Mouse (Mus musculus) kidney, embryonic 14.5 days (tissue): ENCODE data around the gene Ttc27. TPM values are rescaled to one million over a fixed set of nuclear protein-coding genes. Genes with fewer than 3 reads are reported as not detected.
"Not testable (repeated sequence)": the region's sequence is repeated elsewhere in the genome, so short reads cannot be mapped to it uniquely, and the experiment has no call there.

Source experiments
- ATAC-seq: fragments of 200-750 bp; cut with Nextera tagmentation; 2 replicates; pipeline ENCODE4 v1.8.0; 2017; ENCODE audit warnings: moderate number of reproducible peaks, mild to moderate bottlenecking, moderate TSS enrichment, moderate library complexity; ENCODE audit not compliant: low FRiP score, low TSS enrichment
- H3K27ac ChIP-seq: fragments of 300-500 bp; sonication (generic); 2 replicates; pipeline ENCODE4 v1.5.1; 2014; ENCODE audit warnings: low read depth, mild to moderate bottlenecking, low read length, moderate library complexity, mixed read lengths
- H3K27me3 ChIP-seq: fragments of 300-500 bp; sonication (generic); 2 replicates; pipeline ENCODE4 v1.6.1; 2014; ENCODE audit warnings: mild to moderate bottlenecking, low read length; ENCODE audit not compliant: control insufficient read depth, insufficient read depth
- H3K36me3 ChIP-seq: fragments of 300-500 bp; sonication (generic); 2 replicates; pipeline ENCODE4 v1.6.1; 2014; ENCODE audit warnings: low read length, mixed read lengths; ENCODE audit not compliant: control insufficient read depth, insufficient read depth
- H3K4me1 ChIP-seq: fragments of 300-500 bp; sonication (generic); 2 replicates; pipeline ENCODE4 v1.6.1; 2014; ENCODE audit warnings: low read length, mixed read lengths; ENCODE audit not compliant: control insufficient read depth, insufficient read depth
- H3K4me2 ChIP-seq: fragments of 300-500 bp; sonication (generic); replicated peaks from 2 replicates; pipeline ENCODE4 v1.6.1; 2014; ENCODE audit warnings: low read depth, mild to moderate bottlenecking, low read length
- H3K4me3 ChIP-seq: fragments of 300-500 bp; sonication (generic); 2 replicates; pipeline ENCODE4 v1.5.1; 2014; ENCODE audit warnings: mild to moderate bottlenecking, low read length
- H3K9ac ChIP-seq: fragments of 300-500 bp; sonication (generic); 2 replicates; pipeline ENCODE4 v1.6.1; 2014; ENCODE audit warnings: low read depth, mild to moderate bottlenecking, low read length, moderate library complexity
- H3K9me3 ChIP-seq: fragments of 300-500 bp; sonication (generic); 2 replicates; pipeline ENCODE4 v1.6.1; 2016; ENCODE audit warnings: low read length; ENCODE audit not compliant: control insufficient read depth
- WGBS: fragments of 180-500 bp; shearing (Covaris S2); extraction: QIAGEN DNeasy Blood & Tissue Kit; methylation state at CpG from one replicate; pipeline ENCODE4 v1.1.7; 2014; 5-methylcytosine and 5-hydroxymethylcytosine counted together
- polyA plus RNA-seq: library from polyadenylated mRNA; unstranded; fragments of >200 nt; fragmentation: Nextera tagmentation; extraction: Ambion mirVana; gene quantifications from 2 replicates; pipeline ENCODE4 v1.2.1, GENCODE M21; 2014

The Ttc27 gene
- polyA plus RNA-seq, 1 experiment from 2014 or later: 32.4 TPM

DNA sequence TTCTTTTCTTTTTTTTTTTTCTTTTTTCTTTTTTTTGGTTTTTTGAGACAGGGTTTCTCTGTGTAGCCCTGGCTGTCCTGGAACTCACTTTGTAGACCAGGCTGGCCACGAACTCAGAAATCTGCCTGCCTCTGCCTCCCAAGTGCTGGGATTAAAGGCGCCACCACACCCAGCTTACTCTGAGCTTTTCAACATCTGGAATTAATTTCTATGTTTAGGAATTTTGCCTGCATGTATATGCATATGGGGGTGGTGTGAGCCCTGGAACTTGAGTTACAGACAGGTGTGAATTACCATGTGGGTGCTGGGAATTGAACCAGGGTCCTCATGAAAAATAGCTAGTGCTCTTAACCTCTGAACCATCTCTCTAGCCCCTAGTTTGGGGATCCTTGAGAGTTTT is 15.9 kb upstream of the Ttc27 start:
- not testable (repeated sequence) for H3K4me1 ChIP-seq, H3K27ac ChIP-seq, H3K9me3 ChIP-seq, H3K4me2 ChIP-seq, ATAC-seq, H3K27me3 ChIP-seq, H3K4me3 ChIP-seq, H3K9ac ChIP-seq
- peaks cover 60% of the 10 kb centered on the region for H3K36me3 ChIP-seq
- WGBS: 95% methylated on average over 2 of the region's 2 CpGs

DNA sequence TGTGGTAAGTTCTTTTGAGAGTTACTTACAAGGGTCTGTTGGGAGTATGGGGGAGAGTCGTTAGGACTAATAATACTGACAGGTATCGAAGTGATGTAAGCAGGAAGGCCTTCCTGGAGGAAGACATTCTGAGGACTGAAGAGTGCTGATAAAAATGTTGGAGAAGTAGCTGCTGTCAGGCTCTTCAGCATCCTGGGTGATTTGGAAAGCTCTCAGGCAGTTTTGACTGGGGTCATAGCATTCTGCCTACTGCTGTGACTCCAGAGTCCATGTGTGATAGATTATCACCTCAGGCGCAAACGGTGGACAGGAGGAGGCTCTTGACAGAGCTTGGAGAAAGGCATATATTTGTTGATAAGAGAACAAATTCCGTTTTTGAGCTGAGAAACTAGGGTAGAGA is 12.1 kb upstream of the Ttc27 start:
- H3K27me3 ChIP-seq: no peaks in the 10 kb centered on the region
- H3K36me3 ChIP-seq: peaks cover 26% of the 10 kb centered on the region
- H3K27ac ChIP-seq: no peak overlapping the region
- WGBS: 91% methylated on average over 5 of the region's 5 CpGs
- H3K4me2 ChIP-seq: no peak overlapping the region
- no peaks in the 10 kb centered on the region for H3K9me3 ChIP-seq
- no peaks in the 10 kb centered on the region for H3K4me1 ChIP-seq
- H3K4me3 ChIP-seq: no peak overlapping the region
- no peak for ATAC-seq
- no peak overlapping the region for H3K9ac ChIP-seq

DNA sequence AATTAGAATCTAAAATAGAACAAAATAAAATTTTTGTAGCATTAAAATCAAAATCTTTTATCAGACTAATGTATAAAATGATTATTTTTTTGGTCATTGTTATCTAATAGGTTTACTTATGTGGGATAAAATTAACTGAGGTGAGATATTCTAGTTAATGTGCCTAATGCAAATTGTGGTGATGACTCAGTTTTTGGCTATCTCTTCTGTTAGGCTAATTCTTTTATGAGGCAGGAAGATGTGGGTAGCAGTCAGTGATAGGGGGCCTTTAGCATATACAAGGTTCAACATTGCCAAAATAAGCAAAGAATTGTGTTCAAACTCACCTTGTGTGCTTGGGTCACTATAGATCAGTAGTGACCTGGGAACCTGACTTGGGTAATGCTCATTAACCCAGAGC is 10.9 kb upstream of the Ttc27 start:
- no peak overlapping the region for H3K4me2 ChIP-seq
- H3K4me3 ChIP-seq: no peak overlapping the region
- no peak for ATAC-seq
- no peaks in the 10 kb centered on the region for H3K4me1 ChIP-seq
- H3K27ac ChIP-seq: no peak overlapping the region
- peaks cover 18% of the 10 kb centered on the region for H3K36me3 ChIP-seq
- H3K27me3 ChIP-seq: no peaks in the 10 kb centered on the region
- no peaks in the 10 kb centered on the region for H3K9me3 ChIP-seq
- H3K9ac ChIP-seq: no peak overlapping the region

DNA sequence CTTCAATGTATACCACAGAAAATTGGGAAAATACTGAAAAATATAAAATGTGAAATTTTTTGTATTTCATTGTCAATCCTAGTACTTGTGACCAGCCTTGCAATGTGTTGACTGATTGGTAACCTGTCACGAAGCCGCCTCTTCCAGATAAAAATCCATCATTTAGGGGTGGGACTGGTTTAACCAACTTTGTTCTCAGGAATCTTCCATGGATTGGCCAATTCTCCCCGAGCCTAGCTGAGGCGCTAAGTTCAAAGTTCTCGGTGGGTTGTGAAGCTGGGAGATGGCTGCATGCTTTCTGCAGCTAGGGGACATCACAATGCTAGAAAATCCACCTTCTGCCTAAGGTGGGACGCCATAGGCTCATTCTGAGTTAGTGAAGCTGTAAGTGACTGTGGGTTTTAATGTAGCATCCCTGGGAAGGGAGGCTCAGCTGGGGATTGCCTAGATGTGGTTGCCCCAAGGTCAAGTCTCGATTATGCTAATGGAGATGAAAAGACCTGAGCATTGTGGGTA is 9.8 kb upstream of the Ttc27 start:
- WGBS: 85% methylated on average over 7 of the region's 7 CpGs

DNA sequence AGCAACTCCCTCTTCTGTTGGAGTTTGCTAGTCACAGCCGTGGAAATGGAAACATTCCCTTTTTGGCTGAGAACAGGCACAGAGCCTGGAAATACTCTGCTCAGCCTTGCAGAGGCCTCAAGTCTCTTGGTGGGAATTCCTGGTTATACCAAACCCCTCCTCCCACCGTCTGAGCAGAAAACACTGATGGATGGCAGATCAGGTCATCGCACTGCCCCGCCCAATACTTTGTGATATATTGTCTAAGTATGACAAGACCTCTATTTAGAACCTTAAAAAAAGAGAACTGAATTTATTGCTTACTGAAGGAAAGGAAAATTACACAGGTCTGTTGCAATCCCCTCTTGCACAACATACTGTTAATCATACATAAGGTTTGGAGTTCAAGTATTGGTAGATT is 6.8 kb upstream of the Ttc27 start:
- Histone ChIP-seq H3K9me3 (no peaks in the 10 kb centered on the region), H3K4me2 (no peak overlapping the region), H3K36me3 (no peaks in the 10 kb centered on the region), H3K27me3 (no peaks in the 10 kb centered on the region), H3K4me1 (no peaks in the 10 kb centered on the region), H3K4me3 (no peak overlapping the region), H3K9ac (no peak overlapping the region), H3K27ac (no peak overlapping the region)
- peak; percentile 40; the same call in 1 of the 2 replicates for ATAC-seq
- WGBS: 71% methylated on average over 4 of the region's 4 CpGs

More for the DNA sequence above, 9.8 kb upstream of the Ttc27 start:
- no peaks in the 10 kb centered on the region for H3K27me3 ChIP-seq
- no peak for ATAC-seq
- H3K36me3 ChIP-seq: peaks cover 11% of the 10 kb centered on the region; the same call in 1 of the 2 replicates
- no peak overlapping the region for H3K4me2 ChIP-seq
- H3K4me1 ChIP-seq: no peaks in the 10 kb centered on the region
- H3K4me3 ChIP-seq: no peak overlapping the region
- H3K9me3 ChIP-seq: no peaks in the 10 kb centered on the region
- no peak overlapping the region for H3K27ac ChIP-seq
- H3K9ac ChIP-seq: no peak overlapping the region

DNA sequence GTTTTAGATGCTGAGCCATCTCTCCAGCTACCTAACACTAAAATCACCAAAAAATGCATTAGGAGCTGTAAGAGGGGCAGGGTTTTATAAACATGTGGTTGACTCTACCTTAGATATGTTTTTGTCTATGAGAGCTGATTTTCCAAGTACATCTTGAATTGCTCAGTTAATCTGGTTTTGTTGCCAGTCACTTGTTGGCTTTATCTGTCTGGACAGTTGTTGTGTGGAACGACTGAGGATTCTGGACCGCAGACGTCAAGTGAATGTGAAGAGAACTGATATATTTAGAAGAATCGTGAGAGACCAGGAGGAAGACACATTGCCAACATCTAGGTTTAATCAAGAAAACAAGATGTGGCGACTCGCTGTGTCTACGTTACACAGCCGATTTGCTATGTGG is 5.9 kb upstream of the Ttc27 start:
- no peaks in the 10 kb centered on the region for H3K27me3 ChIP-seq
- no peak for ATAC-seq
- no peaks in the 10 kb centered on the region for H3K9me3 ChIP-seq
- WGBS: 87% methylated on average over 8 of the region's 8 CpGs
- H3K4me2 ChIP-seq: no peak overlapping the region
- no peaks in the 10 kb centered on the region for H3K36me3 ChIP-seq
- no peak overlapping the region for H3K27ac ChIP-seq
- no peak overlapping the region for H3K4me3 ChIP-seq
- H3K4me1 ChIP-seq: no peaks in the 10 kb centered on the region
- no peak overlapping the region for H3K9ac ChIP-seq

DNA sequence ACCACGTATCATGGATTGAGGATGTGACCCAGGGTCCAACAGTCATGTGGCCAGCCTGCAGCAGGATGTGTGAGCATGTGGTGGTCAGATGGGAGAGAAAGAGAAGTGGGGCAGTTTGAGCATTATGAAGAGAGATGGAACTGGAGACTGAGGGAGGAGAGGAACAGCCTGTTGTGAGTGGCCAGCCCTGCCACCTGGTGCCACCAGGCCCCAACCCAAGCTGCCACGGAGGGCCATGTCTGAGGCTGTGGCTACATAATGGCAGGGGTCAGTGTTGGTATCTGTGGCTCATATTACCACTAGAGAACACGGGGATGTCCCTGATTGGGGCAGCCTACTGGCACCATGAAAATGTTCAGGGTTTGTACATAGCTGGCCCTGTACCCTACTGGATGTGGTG is 2.4 kb upstream of the Ttc27 start:
- H3K4me3 ChIP-seq: no peak overlapping the region
- H3K9me3 ChIP-seq: no peaks in the 10 kb centered on the region
- WGBS: 60% methylated on average over 3 of the region's 3 CpGs
- H3K4me1 ChIP-seq: no peaks in the 10 kb centered on the region
- no peaks in the 10 kb centered on the region; the same call in 1 of the 2 replicates for H3K36me3 ChIP-seq
- no peak overlapping the region for H3K9ac ChIP-seq
- no peak overlapping the region for H3K27ac ChIP-seq
- ATAC-seq: no peak
- H3K27me3 ChIP-seq: no peaks in the 10 kb centered on the region
- H3K4me2 ChIP-seq: no peak overlapping the region

DNA sequence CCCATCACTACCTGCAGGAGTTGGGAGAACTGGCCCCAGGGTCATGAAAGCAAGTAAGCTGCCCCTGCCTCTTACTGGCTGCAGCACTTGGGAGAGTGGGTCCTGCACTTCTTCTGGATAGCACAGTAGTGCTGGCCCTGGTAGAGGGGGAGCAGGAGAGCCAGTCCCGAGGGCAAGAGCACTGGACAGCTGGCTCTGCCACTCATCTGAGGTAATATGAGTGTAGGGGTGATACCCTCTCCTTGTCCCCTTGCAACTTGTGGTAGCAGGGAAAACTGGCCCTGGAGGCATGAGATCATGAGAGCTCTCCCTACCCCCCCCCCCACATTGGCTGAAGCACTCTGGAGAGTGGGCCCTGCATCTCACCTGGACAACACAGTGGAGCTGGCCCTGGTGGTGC is 1.8 kb upstream of the Ttc27 start:
- WGBS: 56% methylated on average over 1 of the region's 1 CpGs
- ATAC-seq: no peak
- H3K36me3 ChIP-seq: no peaks in the 10 kb centered on the region; the same call in 1 of the 2 replicates
- H3K4me1 ChIP-seq: no peaks in the 10 kb centered on the region
- H3K27ac ChIP-seq: no peak overlapping the region
- no peak overlapping the region for H3K9ac ChIP-seq
- no peak overlapping the region for H3K4me3 ChIP-seq
- H3K9me3 ChIP-seq: no peaks in the 10 kb centered on the region
- no peak overlapping the region for H3K4me2 ChIP-seq
- H3K27me3 ChIP-seq: no peaks in the 10 kb centered on the region

DNA sequence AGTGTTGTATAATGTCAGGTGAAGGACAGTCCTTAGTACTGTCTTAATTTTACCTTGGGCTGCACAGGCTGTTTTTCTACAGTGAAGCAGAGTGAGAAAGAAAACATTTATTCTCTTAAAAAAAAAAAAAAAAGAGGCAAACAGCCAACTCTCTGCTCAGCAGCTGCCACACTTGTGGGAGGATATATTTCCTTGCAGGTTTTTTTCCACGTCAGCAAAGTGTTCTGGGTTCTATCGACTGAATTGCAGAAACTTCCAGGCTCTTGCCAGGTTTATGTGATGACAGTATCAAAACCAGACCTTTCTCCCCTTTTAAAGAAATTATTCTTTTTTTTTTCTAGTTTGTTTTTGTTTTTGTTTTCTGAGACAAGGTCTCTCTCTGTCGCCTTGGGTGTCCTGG is 889 bp upstream of the Ttc27 start:
- no peaks in the 10 kb centered on the region for H3K9me3 ChIP-seq
- peak overlapping the region; percentile 66 for H3K4me2 ChIP-seq
- H3K4me3 ChIP-seq: no peak overlapping the region
- H3K36me3 ChIP-seq: peaks cover 1% of the 10 kb centered on the region; the same call in 1 of the 2 replicates
- 48% methylated on average over 3 of the region's 3 CpGs for WGBS
- ATAC-seq: no peak
- no peaks in the 10 kb centered on the region for H3K4me1 ChIP-seq
- no peak overlapping the region for H3K9ac ChIP-seq
- no peaks in the 10 kb centered on the region for H3K27me3 ChIP-seq
- H3K27ac ChIP-seq: no peak overlapping the region
